Mouse (Mus musculus) neural tube, embryonic 10.5 days (tissue): ENCODE data around the gene Galt.
"Not testable (repeated sequence)": the region's sequence is repeated elsewhere in the genome, so short reads cannot be mapped to it uniquely, and the experiment has no call there.

Experiments used
- DNase-seq: peaks from one replicate; pipeline ENCODE4 v3.0.0-alpha.2; 2017; ENCODE audit warnings: low spot score; ENCODE audit errors: extremely low spot score

Gene Galt

GRCm38 (mm10) chr4:41774506-41774905 lies 19.5 kb downstream of the Galt start:
- DNase-seq = not testable (repeated sequence)

- not testable (repeated sequence) for DNase-seq
These were observed 20.8 kb downstream of the Galt start for GRCm38 (mm10) chr4:41775840-41776239.

GRCm38 (mm10) chr4:41781271-41781670 lies 26.2 kb downstream of the Galt start:
- not testable (repeated sequence) for DNase-seq

GRCm38 (mm10) chr4:41781748-41782485 lies 26.9 kb downstream of the Galt start:
- not testable (repeated sequence) for DNase-seq

GRCm38 (mm10) chr4:41782711-41783110 lies 27.7 kb downstream of the Galt start:
- not testable (repeated sequence) for DNase-seq

- DNase-seq = not testable (repeated sequence)
These were observed 28.2 kb downstream of the Galt start for GRCm38 (mm10) chr4:41783197-41783596.
